Mouse (Mus musculus): Measurements from ENCODE around the gene Rcan2. TPM values are rescaled to one million over a fixed set of nuclear protein-coding genes. Genes with fewer than 3 reads are reported as not detected.
A peak's percentile ranks its signal among the peaks of the same experiment; 100 is the strongest.

Gene Rcan2
- polyA plus RNA-seq (2015; fragmentation: Nextera tagmentation; extraction: Ambion mirVana), result 104 and 111 TPM in 2 replicates

- Histone ChIP-seq H3K4me1 (replicated peaks) (peaks cover 16% of the 10 kb centered on the region; the same call in 1 of the 2 replicates), H3K27ac (peak within 1 kb of the TSS; percentile 78), H3K4me3 (peak within 1 kb of the TSS; percentile 65), H3K27me3 (0 out of 2 replicates have a peak, but pooled peaks cover 3% of the 10 kb centered on the region), H3K36me3 (no peaks in the 10 kb centered on the region), H3K4me2 (peak within 1 kb of the TSS; percentile 88), H3K9ac (peak within 1 kb of the TSS; percentile 83), H3K9me3 (no peaks in the 10 kb centered on the region)
- WGBS, result 1% methylated on average over 7 of the region's 7 CpGs
- peak; percentile 87 for ATAC-seq (ENCODE audit: low FRiP score)
Measured at GRCm38 (mm10) chr17:43801077-43801476, at the start of gene Rcan2. TSS of gene Rcan2 (plus strand) at chr17:43801351.

- no peak overlapping the region for H3K9ac ChIP-seq
- ATAC-seq (ENCODE audit: low FRiP score), result no peak
- H3K4me1 ChIP-seq (replicated peaks), result no peaks in the 10 kb centered on the region
- 58% methylated on average over 1 of the region's 1 CpGs for WGBS
- no peak overlapping the region for H3K27ac ChIP-seq
- H3K4me3 ChIP-seq, result no peak overlapping the region
- H3K27me3 ChIP-seq, result no peaks in the 10 kb centered on the region
- H3K4me2 ChIP-seq, result no peak overlapping the region
- no peaks in the 10 kb centered on the region for H3K36me3 ChIP-seq
- H3K9me3 ChIP-seq, result no peaks in the 10 kb centered on the region
Measured at GRCm38 (mm10) chr17:43752811-43753210, 48.3 kb upstream of the Rcan2 start.

- ATAC-seq (ENCODE audit: low FRiP score), result no peak
- no peaks in the 10 kb centered on the region for H3K27me3 ChIP-seq
- WGBS, result 73% methylated on average over 5 of the region's 5 CpGs
Measured at GRCm38 (mm10) chr17:43754687-43755086, 46.5 kb upstream of the Rcan2 start.

GRCm38 (mm10) chr17:43758607-43759259, 42.4 kb upstream of the Rcan2 start:
- no peaks in the 10 kb centered on the region for H3K27me3 ChIP-seq
- WGBS, result 63% methylated on average over 15 of the region's 15 CpGs
- ATAC-seq (ENCODE audit: low FRiP score), result no peak
- H3K4me2 ChIP-seq, result no peak overlapping the region
- H3K36me3 ChIP-seq, result no peaks in the 10 kb centered on the region
- no peaks in the 10 kb centered on the region for H3K4me1 ChIP-seq (replicated peaks)
- H3K9ac ChIP-seq, result no peak overlapping the region
- H3K9me3 ChIP-seq, result no peaks in the 10 kb centered on the region
- H3K27ac ChIP-seq, result no peak overlapping the region
- H3K4me3 ChIP-seq, result no peak overlapping the region

More at GRCm38 (mm10) chr17:43754687-43755086, 46.5 kb upstream of the Rcan2 start:
- Histone ChIP-seq H3K36me3 (no peaks in the 10 kb centered on the region), H3K9ac (no peak overlapping the region), H3K4me2 (no peak overlapping the region), H3K4me3 (no peak overlapping the region), H3K9me3 (no peaks in the 10 kb centered on the region), H3K4me1 (replicated peaks) (no peaks in the 10 kb centered on the region), H3K27ac (no peak overlapping the region)

DNA sequence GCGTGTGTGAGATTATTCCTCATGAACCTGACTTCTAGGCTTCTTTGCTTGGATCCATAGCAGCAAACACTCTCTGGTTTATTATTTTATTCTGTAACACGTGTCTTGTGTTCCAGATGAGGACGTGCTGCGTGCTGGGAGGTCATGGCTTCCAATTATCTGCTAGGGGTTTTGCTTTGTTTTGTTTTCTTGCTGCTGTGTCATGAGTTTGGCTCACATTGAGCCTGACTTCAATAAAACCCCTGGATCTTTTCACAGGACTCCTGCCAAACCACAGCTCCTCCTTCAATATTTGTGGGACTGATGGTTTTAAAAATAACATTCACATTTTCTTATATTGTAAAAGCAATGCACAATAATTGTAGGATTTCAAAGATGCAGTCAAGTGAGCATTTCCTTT, 16.6 kb upstream of the Rcan2 start:
- 69% methylated on average over 4 of the region's 4 CpGs for WGBS

DNA sequence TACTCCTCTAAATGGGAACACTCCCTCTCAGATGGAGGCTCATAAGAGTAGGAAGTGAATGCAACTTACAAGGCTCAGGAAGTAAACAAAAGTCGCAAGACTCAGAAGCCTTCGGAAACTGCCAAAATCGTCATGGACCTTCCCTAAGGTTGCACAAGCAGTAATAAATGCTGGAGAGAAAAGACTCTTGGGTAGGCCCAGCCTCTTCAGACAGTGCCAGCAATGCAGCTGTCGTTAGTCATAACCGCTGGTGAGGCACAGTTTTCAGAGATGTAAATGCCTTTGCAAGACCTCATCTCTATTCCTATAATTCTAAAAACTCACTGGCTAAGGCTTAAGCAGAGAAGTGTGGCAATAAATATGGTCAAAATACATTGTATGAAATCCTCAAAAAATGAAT, 12.9 kb upstream of the Rcan2 start:
- Histone ChIP-seq H3K9ac (no peak overlapping the region), H3K4me1 (replicated peaks) (no peaks in the 10 kb centered on the region), H3K36me3 (no peaks in the 10 kb centered on the region), H3K9me3 (no peaks in the 10 kb centered on the region), H3K27me3 (no peaks in the 10 kb centered on the region), H3K27ac (no peak overlapping the region), H3K4me2 (no peak overlapping the region), H3K4me3 (no peak overlapping the region)
- WGBS, result 94% methylated on average over 5 of the region's 5 CpGs
- no peak for ATAC-seq (ENCODE audit: low FRiP score)

More for the DNA sequence above, 16.6 kb upstream of the Rcan2 start:
- H3K9me3 ChIP-seq, result no peaks in the 10 kb centered on the region
- H3K9ac ChIP-seq, result no peak overlapping the region
- H3K4me2 ChIP-seq, result no peak overlapping the region
- no peak for ATAC-seq (ENCODE audit: low FRiP score)
- no peak overlapping the region for H3K27ac ChIP-seq
- no peaks in the 10 kb centered on the region for H3K36me3 ChIP-seq
- H3K27me3 ChIP-seq, result no peaks in the 10 kb centered on the region
- no peaks in the 10 kb centered on the region for H3K4me1 ChIP-seq (replicated peaks)
- H3K4me3 ChIP-seq, result no peak overlapping the region

GRCm38 (mm10) chr17:43789376-43789775, 11.8 kb upstream of the Rcan2 start:
- no peaks in the 10 kb centered on the region for H3K4me1 ChIP-seq (replicated peaks)
- H3K4me3 ChIP-seq, result no peak overlapping the region
- no peaks in the 10 kb centered on the region for H3K27me3 ChIP-seq
- no peak overlapping the region for H3K27ac ChIP-seq
- no peaks in the 10 kb centered on the region for H3K9me3 ChIP-seq
- no peak overlapping the region for H3K9ac ChIP-seq
- H3K36me3 ChIP-seq, result no peaks in the 10 kb centered on the region
- no peak for ATAC-seq (ENCODE audit: low FRiP score)
- H3K4me2 ChIP-seq, result no peak overlapping the region

- Histone ChIP-seq H3K4me1 (replicated peaks) (no peaks in the 10 kb centered on the region), H3K9me3 (no peaks in the 10 kb centered on the region), H3K4me3 (no peak overlapping the region), H3K4me2 (no peak overlapping the region), H3K36me3 (no peaks in the 10 kb centered on the region), H3K27me3 (no peaks in the 10 kb centered on the region), H3K9ac (no peak overlapping the region), H3K27ac (no peak overlapping the region)
- WGBS, result 99% methylated on average over 3 of the region's 3 CpGs
- ATAC-seq (ENCODE audit: low FRiP score), result no peak
Measured at GRCm38 (mm10) chr17:43791751-43792150, 9.4 kb upstream of the Rcan2 start.

DNA sequence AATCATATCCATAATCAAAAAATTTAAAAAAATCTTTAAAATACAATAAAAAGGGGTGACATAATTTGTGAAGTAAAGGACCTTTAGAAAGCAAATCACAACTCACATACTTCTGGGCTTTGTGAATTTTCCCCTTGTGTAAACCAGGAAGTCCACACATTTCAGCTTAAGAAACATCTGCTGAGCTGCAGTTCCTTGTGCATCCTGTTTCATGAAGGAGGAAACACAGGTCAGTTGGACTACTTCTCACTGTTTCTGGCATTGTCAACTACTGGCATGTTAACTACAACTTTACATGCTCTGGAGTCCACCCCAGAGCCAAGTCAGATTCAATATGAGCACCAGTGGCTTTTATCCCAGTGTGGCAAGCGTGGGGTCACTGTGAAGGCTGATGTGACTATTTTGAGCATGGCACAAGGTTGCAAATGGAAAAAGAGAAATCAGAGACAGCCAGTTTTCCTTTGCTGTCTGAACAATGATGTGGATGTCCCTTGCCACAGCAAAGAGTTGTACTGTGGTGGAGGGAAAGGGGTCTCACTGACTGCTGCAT, 6.3 kb upstream of the Rcan2 start:
- H3K4me1 ChIP-seq (replicated peaks), result no peaks in the 10 kb centered on the region
- no peaks in the 10 kb centered on the region for H3K9me3 ChIP-seq
- ATAC-seq (ENCODE audit: low FRiP score), result no peak
- no peak overlapping the region for H3K27ac ChIP-seq
- no peak overlapping the region for H3K9ac ChIP-seq
- no peak overlapping the region for H3K4me3 ChIP-seq
- H3K27me3 ChIP-seq, result no peaks in the 10 kb centered on the region
- H3K36me3 ChIP-seq, result no peaks in the 10 kb centered on the region
- H3K4me2 ChIP-seq, result no peak overlapping the region
- 75% methylated on average over 1 of the region's 1 CpGs for WGBS

DNA sequence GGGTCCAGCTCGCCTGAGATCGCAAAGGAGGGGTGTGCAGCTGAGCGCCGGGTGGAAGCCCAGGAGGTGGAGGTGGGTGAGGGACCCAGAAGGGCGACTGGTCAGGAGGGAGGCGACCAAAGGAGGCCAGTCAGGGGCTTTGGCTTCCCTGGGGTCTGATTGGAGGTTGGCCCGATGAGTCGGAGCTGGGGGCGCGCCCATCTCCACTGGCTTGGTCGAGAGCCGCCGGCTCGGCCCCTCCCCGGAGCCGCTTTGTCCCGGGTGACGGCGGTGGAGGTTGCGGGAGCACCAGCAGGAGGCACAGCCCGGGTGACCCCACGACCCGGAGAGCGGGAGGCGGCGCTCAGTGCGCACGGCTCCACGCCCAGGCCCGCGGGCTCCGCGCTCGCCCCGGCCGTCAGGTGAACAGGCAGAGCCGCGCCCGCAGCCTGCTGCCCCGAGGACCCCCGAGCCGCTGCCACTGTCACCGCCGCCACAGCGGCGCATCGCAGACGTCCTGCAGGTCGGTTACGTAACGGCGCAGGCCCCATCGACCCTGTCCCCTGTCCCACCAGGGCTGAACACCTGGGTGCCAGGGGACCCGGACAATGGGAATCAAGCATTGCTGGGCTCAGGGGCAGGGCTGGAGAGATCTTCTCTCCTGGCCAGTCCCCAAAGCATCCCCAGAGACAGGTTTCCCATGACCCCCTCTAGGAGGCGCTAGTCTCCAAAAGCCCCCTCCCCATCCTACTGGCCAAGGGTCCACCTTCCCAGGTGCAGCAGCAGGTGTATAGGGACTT, 633 bp downstream of the Rcan2 start:
- no peaks in the 10 kb centered on the region for H3K36me3 ChIP-seq
- H3K4me3 ChIP-seq, result peak overlapping the region; percentile 65
- under 1% methylated on average over 55 of the region's 55 CpGs for WGBS
- peaks cover 16% of the 10 kb centered on the region; the same call in 1 of the 2 replicates for H3K4me1 ChIP-seq (replicated peaks)
- H3K27ac ChIP-seq, result peak overlapping the region; percentile 78
- H3K4me2 ChIP-seq, result peak overlapping the region; percentile 88
- 0 out of 2 replicates have a peak, but pooled peaks cover 3% of the 10 kb centered on the region for H3K27me3 ChIP-seq
- ATAC-seq (ENCODE audit: low FRiP score), result peak; percentile 93
- H3K9me3 ChIP-seq, result no peaks in the 10 kb centered on the region
- peak overlapping the region; percentile 83 for H3K9ac ChIP-seq

- Histone ChIP-seq H3K4me3 (peak overlapping the region; percentile 65), H3K4me1 (replicated peaks) (peaks cover 16% of the 10 kb centered on the region; the same call in 1 of the 2 replicates), H3K36me3 (no peaks in the 10 kb centered on the region), H3K4me2 (peak overlapping the region; percentile 88), H3K27me3 (0 out of 2 replicates have a peak, but pooled peaks cover 3% of the 10 kb centered on the region), H3K9ac (peak overlapping the region; percentile 83), H3K27ac (no peak overlapping the region), H3K9me3 (no peaks in the 10 kb centered on the region)
- no peak for ATAC-seq (ENCODE audit: low FRiP score)
- 50% methylated on average over 11 of the region's 11 CpGs for WGBS
Measured at GRCm38 (mm10) chr17:43802414-43802813, 1.3 kb downstream of the Rcan2 start.

- peaks cover 16% of the 10 kb centered on the region; the same call in 1 of the 2 replicates for H3K4me1 ChIP-seq (replicated peaks)
- WGBS, result 95% methylated on average over 2 of the region's 2 CpGs
- peak overlapping the region; percentile 88; the same call in 1 of the 2 replicates for H3K4me2 ChIP-seq
Measured at GRCm38 (mm10) chr17:43803111-43803510, 2.0 kb downstream of the Rcan2 start.

More at GRCm38 (mm10) chr17:43803111-43803510, 2.0 kb downstream of the Rcan2 start:
- Histone ChIP-seq H3K4me3 (no peak overlapping the region), H3K36me3 (no peaks in the 10 kb centered on the region), H3K9ac (no peak overlapping the region), H3K27me3 (0 out of 2 replicates have a peak, but pooled peaks cover 3% of the 10 kb centered on the region), H3K9me3 (no peaks in the 10 kb centered on the region), H3K27ac (no peak overlapping the region)
- no peak for ATAC-seq (ENCODE audit: low FRiP score)

All from hindbrain, embryonic 13.5 days (tissue).